Mouse (Mus musculus) myocyte (in vitro differentiated cells): ENCODE data around the gene Ltn1. TPM values are rescaled to one million over a fixed set of nuclear protein-coding genes. Genes with fewer than 3 reads are reported as not detected.

Experiments
- H3K27me3 ChIP-seq: one replicate; pipeline ENCODE4 v1.6.1; 2011; ENCODE audit not compliant: control insufficient read depth, insufficient read depth, insufficient read length
- H3K36me3 ChIP-seq: one replicate; pipeline ENCODE4 v1.6.1; 2011; ENCODE audit not compliant: control insufficient read depth, insufficient read depth
- H3K4me2 ChIP-seq: one replicate; pipeline ENCODE4 v1.6.1; 2011; ENCODE audit warnings: low read depth, control low read depth
- H3K4me3 ChIP-seq: one replicate; pipeline ENCODE4 v1.5.1; 2011; ENCODE audit warnings: mild to moderate bottlenecking, control low read depth, moderate library complexity
- H3K79me2 ChIP-seq: one replicate; pipeline ENCODE4 v1.6.1; 2011; ENCODE audit not compliant: control insufficient read depth, insufficient read depth
- H3ac ChIP-seq: one replicate; pipeline ENCODE4 v1.6.1; 2011; ENCODE audit not compliant: control insufficient read depth, insufficient read length
- CEBPB ChIP-seq: IDR thresholded peaks from 2 replicates; pipeline ENCODE4 v1.6.1; 2011; ENCODE audit warnings: mild to moderate bottlenecking, moderate library complexity; ENCODE audit not compliant: poor library complexity, insufficient read depth, severe bottlenecking
- E2F4 ChIP-seq: IDR thresholded peaks from one replicate; pipeline ENCODE4 v1.6.1; 2011; ENCODE audit warnings: mild to moderate bottlenecking, control low read depth, moderate library complexity; ENCODE audit not compliant: insufficient read depth
- MAX ChIP-seq: IDR thresholded peaks from one replicate; pipeline ENCODE4 v1.6.1; 2011; ENCODE audit warnings: low read depth, mild to moderate bottlenecking, control low read depth
- MYOD1 ChIP-seq, 3 experiments: IDR thresholded peaks; one replicate each; pipeline ENCODE4 v1.6.1; 2011; ENCODE audit warnings: control low read depth in 2 of 3, low read depth in 2 of 3, mild to moderate bottlenecking in 2 of 3, moderate library complexity in 1 of 3; ENCODE audit not compliant: insufficient read length in 2 of 3, control insufficient read depth in 1 of 3
- MYOG ChIP-seq, 3 experiments: IDR thresholded peaks; one replicate each; pipeline ENCODE4 v1.6.1; 2011; ENCODE audit warnings: control low read depth in 2 of 3, low read depth in 2 of 3, mild to moderate bottlenecking in 2 of 3; ENCODE audit not compliant: insufficient read length in 2 of 3, control insufficient read depth in 1 of 3, insufficient read depth in 1 of 3
- POLR2A ChIP-seq: IDR thresholded peaks from one replicate; pipeline ENCODE4 v1.6.1; 2011; ENCODE audit warnings: low read depth, mild to moderate bottlenecking, control low read depth, moderate library complexity; ENCODE audit not compliant: insufficient read length
- POLR2AphosphoS2 ChIP-seq: IDR thresholded peaks from one replicate; pipeline ENCODE4 v1.6.1; 2011; ENCODE audit warnings: low read depth, control low read depth; ENCODE audit not compliant: insufficient read length
- REST ChIP-seq: IDR thresholded peaks from one replicate; pipeline ENCODE4 v1.6.1; 2011; ENCODE audit warnings: mild to moderate bottlenecking, control low read depth, moderate library complexity; ENCODE audit not compliant: insufficient read depth, insufficient read length
- SRF ChIP-seq: IDR thresholded peaks from one replicate; pipeline ENCODE4 v1.6.1; 2011; ENCODE audit warnings: low read depth; ENCODE audit not compliant: control insufficient read depth, insufficient read length
- TCF12 ChIP-seq: IDR thresholded peaks from one replicate; pipeline ENCODE4 v1.6.1; 2011; ENCODE audit warnings: mild to moderate bottlenecking, control low read depth; ENCODE audit not compliant: poor library complexity, insufficient read depth, severe bottlenecking
- TCF3 ChIP-seq: IDR thresholded peaks from one replicate; pipeline ENCODE4 v1.6.1; 2011; ENCODE audit warnings: low read depth, control low read depth; ENCODE audit not compliant: insufficient read length
- USF1 ChIP-seq: IDR thresholded peaks from one replicate; pipeline ENCODE4 v1.6.1; 2011; ENCODE audit warnings: low read depth, mild to moderate bottlenecking, control low read depth, moderate library complexity
- polyA plus RNA-seq: library from polyadenylated mRNA; unstranded; fragments of >200 nt; fragmentation: generic; extraction: Trizol; gene quantifications from one replicate; pipeline ENCODE4 v1.2.1, GENCODE M21; 2012; ENCODE audit warnings: missing spikeins

The Ltn1 gene
- polyA plus RNA-seq, 1 experiment = 5.8 TPM

- Histone ChIP-seq H3K4me2 (no peak overlapping the region), H3K79me2 (no peaks in the 10 kb centered on the region)
- TF ChIP-seq MYOG (IDR thresholded peaks at IDR 0.05; ENCODE audit: control insufficient read depth in 1 of 3, insufficient read depth in 1 of 3, insufficient read length in 2 of 3, low read depth in 2 of 3) (no peak), E2F4 (no peak), REST (no peak), USF1 (no peak), POLR2AphosphoS2 (no peak), TCF12 (no peak), MYOD1 (IDR thresholded peaks at IDR 0.05; ENCODE audit: control insufficient read depth in 1 of 3, insufficient read length in 2 of 3, low read depth in 2 of 3) (no peak), POLR2A (no peak), SRF (no peak), MAX (no peak), TCF3 (no peak), CEBPB (no peak)
Measured at GRCm38 (mm10) chr16:87405001-87405400, 27.4 kb downstream of the Ltn1 start.

DNA sequence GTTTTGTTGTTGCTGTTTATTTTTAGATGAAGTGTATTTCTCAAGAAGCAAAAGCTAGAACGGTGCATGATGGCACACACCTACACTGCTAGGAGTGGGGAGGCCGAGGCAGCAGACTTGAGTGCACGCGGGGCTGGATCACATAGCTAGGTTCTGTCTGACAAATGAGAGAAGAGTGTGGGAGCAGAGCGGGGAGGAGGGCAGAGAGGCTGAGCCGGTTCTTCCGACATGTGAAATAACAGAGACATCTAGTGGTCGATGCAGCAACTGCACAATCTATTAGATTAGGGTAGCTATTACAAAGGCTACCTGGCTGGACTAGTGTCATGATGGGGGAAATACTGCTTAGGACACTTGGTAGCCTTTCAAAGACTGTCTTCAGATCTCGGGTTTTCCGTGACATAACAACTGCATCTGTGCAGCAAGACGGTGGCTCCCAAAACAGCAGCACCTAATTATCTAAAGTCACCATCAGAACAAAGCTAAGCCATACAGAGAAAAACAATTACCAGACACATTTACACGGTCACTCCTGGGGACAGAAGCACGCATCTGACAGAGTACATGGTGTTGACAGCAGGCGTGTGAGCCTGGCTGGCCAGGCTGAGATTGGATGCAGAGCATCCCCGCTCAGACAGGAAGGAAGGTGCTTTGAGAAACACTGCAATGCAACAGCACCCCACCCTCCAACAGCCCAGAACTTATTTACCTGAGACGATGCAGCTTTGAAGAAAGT is 38.4 kb downstream of the Ltn1 start:
- no peak for TF ChIP-seq POLR2AphosphoS2
- no peak for TF ChIP-seq MAX
- no peak for TF ChIP-seq SRF
- TF ChIP-seq TCF12 = no peak
- no peak for TF ChIP-seq MYOG (IDR thresholded peaks at IDR 0.05; ENCODE audit: control insufficient read depth in 1 of 3, insufficient read depth in 1 of 3, insufficient read length in 2 of 3, low read depth in 2 of 3)
- no peak overlapping the region for H3K4me3 ChIP-seq
- no peak overlapping the region for H3ac ChIP-seq
- H3K27me3 ChIP-seq = no peaks in the 10 kb centered on the region
- no peaks in the 10 kb centered on the region for H3K79me2 ChIP-seq
- peaks cover 19% of the 10 kb centered on the region for H3K36me3 ChIP-seq
- H3K4me2 ChIP-seq = no peak overlapping the region

More at GRCm38 (mm10) chr16:87405001-87405400, 27.4 kb downstream of the Ltn1 start:
- no peak overlapping the region for H3K4me3 ChIP-seq
- peaks cover 22% of the 10 kb centered on the region for H3K36me3 ChIP-seq
- no peak overlapping the region for H3ac ChIP-seq
- no peaks in the 10 kb centered on the region for H3K27me3 ChIP-seq

- H3K27me3 ChIP-seq = no peaks in the 10 kb centered on the region
- no peak overlapping the region for H3ac ChIP-seq
- H3K36me3 ChIP-seq = peaks cover 2% of the 10 kb centered on the region
- no peak overlapping the region for H3K4me2 ChIP-seq
- TF ChIP-seq TCF3 = no peak
- TF ChIP-seq POLR2AphosphoS2 = no peak
- peak in 1 of 3 experiments; percentile 36 for TF ChIP-seq MYOG (IDR thresholded peaks at IDR 0.05; ENCODE audit: control insufficient read depth in 1 of 3, insufficient read depth in 1 of 3, insufficient read length in 2 of 3, low read depth in 2 of 3)
- peak in 1 of 3 experiments; percentile 73 for TF ChIP-seq MYOD1 (IDR thresholded peaks at IDR 0.05; ENCODE audit: control insufficient read depth in 1 of 3, insufficient read length in 2 of 3, low read depth in 2 of 3)
- 0 out of 2 replicates have a peak, but pooled peaks have one; percentile 9 for TF ChIP-seq CEBPB
- no peak for TF ChIP-seq REST
- no peak for TF ChIP-seq TCF12
- TF ChIP-seq USF1 = no peak
- H3K79me2 ChIP-seq = no peaks in the 10 kb centered on the region
- no peak overlapping the region for H3K4me3 ChIP-seq
Measured at GRCm38 (mm10) chr16:87387444-87387977, 44.9 kb downstream of the Ltn1 start.

- Histone ChIP-seq H3ac (no peak overlapping the region), H3K27me3 (no peaks in the 10 kb centered on the region), H3K36me3 (peaks cover 20% of the 10 kb centered on the region), H3K79me2 (no peaks in the 10 kb centered on the region), H3K4me3 (no peak overlapping the region), H3K4me2 (no peak overlapping the region)
- TF ChIP-seq SRF (no peak), REST (no peak), MYOD1 (IDR thresholded peaks at IDR 0.05; ENCODE audit: control insufficient read depth in 1 of 3, insufficient read length in 2 of 3, low read depth in 2 of 3) (peak; percentile 42 to 66 (median 55)), TCF3 (no peak), E2F4 (no peak)
Measured at GRCm38 (mm10) chr16:87384366-87384765, 48.0 kb downstream of the Ltn1 start.

DNA sequence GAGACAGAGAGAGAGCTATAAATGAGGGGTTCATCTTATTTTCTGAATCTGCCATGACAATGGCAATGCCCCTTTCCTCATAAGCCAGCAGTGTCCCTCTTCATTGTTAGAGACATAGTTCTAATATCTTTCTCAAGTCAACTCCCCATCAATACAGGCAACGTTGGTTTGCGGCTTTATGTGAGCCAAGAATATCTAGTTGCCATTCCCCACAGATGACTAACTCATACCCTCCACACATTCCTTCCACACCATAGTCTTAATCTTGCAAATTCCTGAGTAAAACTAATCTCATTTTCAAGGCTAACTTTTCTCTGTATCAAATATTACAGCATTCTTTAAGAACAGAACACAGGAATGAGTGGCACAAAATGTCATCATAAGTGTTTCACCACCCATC is 49.4 kb downstream of the Ltn1 start:
- TF ChIP-seq TCF3 (no peak), CEBPB (no peak), TCF12 (no peak), REST (no peak), POLR2AphosphoS2 (no peak)
- Histone ChIP-seq H3K4me3 (no peak overlapping the region), H3K79me2 (no peaks in the 10 kb centered on the region), H3K27me3 (no peaks in the 10 kb centered on the region), H3K4me2 (peak overlapping the region; percentile 36), H3ac (no peak overlapping the region), H3K36me3 (peaks cover 28% of the 10 kb centered on the region)
